Mouse (Mus musculus): ENCODE results near the gene Fam243. TPM values are rescaled to one million over a fixed set of nuclear protein-coding genes. Genes with fewer than 3 reads are reported as not detected.

The Fam243 gene
- total RNA-seq, 2 experiments from 2014 or later = not detected

GRCm38 (mm10) chr16:92324309-92325061 lies 3.2 kb upstream of the Fam243 start:
- no peak for DNase-seq (ENCODE audit: extremely low spot score in 1 of 2, low spot score in 1 of 2)

GRCm38 (mm10) chr16:92320361-92320760 lies 880 bp downstream of the Fam243 start:
- no peak for DNase-seq (ENCODE audit: extremely low spot score in 1 of 2, low spot score in 1 of 2)

- DNase-seq (ENCODE audit: extremely low spot score in 1 of 2, low spot score in 1 of 2) = peak in 1 of 2 experiments; percentile 53
Measured at GRCm38 (mm10) chr16:92319353-92320109, 1.7 kb downstream of the Fam243 start.

GRCm38 (mm10) chr16:92316049-92316738 lies 5.0 kb downstream of the Fam243 start:
- no peak for DNase-seq (ENCODE audit: extremely low spot score in 1 of 2, low spot score in 1 of 2)

GRCm38 (mm10) chr16:92313953-92314741 lies 7.1 kb downstream of the Fam243 start:
- peak; percentile 17 to 28 for DNase-seq (ENCODE audit: extremely low spot score in 1 of 2, low spot score in 1 of 2)

- no peak for DNase-seq (ENCODE audit: extremely low spot score in 1 of 2, low spot score in 1 of 2)
Measured at GRCm38 (mm10) chr16:92309126-92309525, 12.1 kb downstream of the Fam243 start.

GRCm38 (mm10) chr16:92307947-92308346 lies 13.3 kb downstream of the Fam243 start:
- DNase-seq (ENCODE audit: extremely low spot score in 1 of 2, low spot score in 1 of 2) = no peak

GRCm38 (mm10) chr16:92305519-92305918 lies 15.7 kb downstream of the Fam243 start:
- no peak for DNase-seq (ENCODE audit: extremely low spot score in 1 of 2, low spot score in 1 of 2)

- DNase-seq (ENCODE audit: extremely low spot score in 1 of 2, low spot score in 1 of 2) = no peak
Measured at GRCm38 (mm10) chr16:92302506-92302905, 18.7 kb downstream of the Fam243 start.

- no peak for DNase-seq (ENCODE audit: extremely low spot score in 1 of 2, low spot score in 1 of 2)
Measured at GRCm38 (mm10) chr16:92301989-92302388, 19.3 kb downstream of the Fam243 start.

GRCm38 (mm10) chr16:92301412-92301806 lies 19.8 kb downstream of the Fam243 start:
- DNase-seq (ENCODE audit: extremely low spot score in 1 of 2, low spot score in 1 of 2) = peak in 1 of 2 experiments; percentile 31

- peak; percentile 88 to 91 for DNase-seq (ENCODE audit: extremely low spot score in 1 of 2, low spot score in 1 of 2)
Measured at GRCm38 (mm10) chr16:92300649-92301411, 20.4 kb downstream of the Fam243 start, which contains the start of gene Smim11. TSS of gene Smim11 (plus strand) at chr16:92301286.

GRCm38 (mm10) chr16:92295328-92295727 lies 25.9 kb downstream of the Fam243 start:
- no peak for DNase-seq (ENCODE audit: extremely low spot score in 1 of 2, low spot score in 1 of 2)

GRCm38 (mm10) chr16:92294267-92294970 lies 26.8 kb downstream of the Fam243 start:
- DNase-seq (ENCODE audit: extremely low spot score in 1 of 2, low spot score in 1 of 2) = no peak

GRCm38 (mm10) chr16:92292101-92292500 lies 29.1 kb downstream of the Fam243 start, which contains the start of gene Kcne2:
TSS of gene Kcne2 (plus strand) at chr16:92292389.
- DNase-seq (ENCODE audit: extremely low spot score in 1 of 2, low spot score in 1 of 2) = no peak

- DNase-seq (ENCODE audit: extremely low spot score in 1 of 2, low spot score in 1 of 2) = no peak
Measured at GRCm38 (mm10) chr16:92290045-92290444, 31.2 kb downstream of the Fam243 start.

- DNase-seq (ENCODE audit: extremely low spot score in 1 of 2, low spot score in 1 of 2) = no peak
Measured at GRCm38 (mm10) chr16:92288778-92289177, 32.5 kb downstream of the Fam243 start.

GRCm38 (mm10) chr16:92286609-92287008 lies 34.6 kb downstream of the Fam243 start:
- DNase-seq (ENCODE audit: extremely low spot score in 1 of 2, low spot score in 1 of 2) = peak; percentile 88 to 98

GRCm38 (mm10) chr16:92285068-92285467 lies 36.2 kb downstream of the Fam243 start:
- no peak for DNase-seq (ENCODE audit: extremely low spot score in 1 of 2, low spot score in 1 of 2)

All from layer of hippocampus, postnatal 25 days (tissue).